Mouse (Mus musculus): ENCODE measurements at regions not wholly inside any gene's neighbourhood (a gene's known extent, or its start where the extent isn't known, plus 50 kb on each side); places are given as distances from the start of the nearest gene placed in this dataset.

GRCm38 (mm10) chr7:138672959-138673358 is 172.9 kb upstream of the Ppp2r2d start:
- Histone ChIP-seq H3K4me3 (ENCODE audit: low read depth, low read length) (no peak overlapping the region), H3K36me3 (ENCODE audit: control insufficient read depth, insufficient read depth, low read length) (no peaks in the 10 kb centered on the region), H3K27me3 (ENCODE audit: control insufficient read depth, insufficient read depth, low read length) (no peaks in the 10 kb centered on the region), H3K27ac (ENCODE audit: insufficient read depth, low read depth, low read length) (no peak overlapping the region), H3K4me1 (ENCODE audit: control insufficient read depth, insufficient read depth, insufficient read length, low read length) (no peaks in the 10 kb centered on the region)
- 53% methylated on average over 1 of the region's 1 CpGs for WGBS
- no peak for TF ChIP-seq CTCF (IDR thresholded peaks at IDR 0.05; ENCODE audit: extremely low read depth, insufficient read length, insufficient replicate concordance, low read depth, low read length)
- no peak for TF ChIP-seq POLR2A (IDR thresholded peaks at IDR 0.05; ENCODE audit: low read depth, low read length)

- WGBS = 44% methylated on average over 4 of the region's 4 CpGs
- no peak for TF ChIP-seq POLR2A (IDR thresholded peaks at IDR 0.05; ENCODE audit: low read depth, low read length)
- no peak for TF ChIP-seq CTCF (IDR thresholded peaks at IDR 0.05; ENCODE audit: extremely low read depth, insufficient read length, insufficient replicate concordance, low read depth, low read length)
- no peak overlapping the region for H3K27ac ChIP-seq (ENCODE audit: insufficient read depth, low read depth, low read length)
These were observed 177.5 kb upstream of the Ppp2r2d start for GRCm38 (mm10) chr7:138668337-138668736.

GRCm38 (mm10) chr7:138660124-138660523 is 185.8 kb upstream of the Ppp2r2d start:
- Histone ChIP-seq H3K36me3 (ENCODE audit: control insufficient read depth, insufficient read depth, low read length) (no peaks in the 10 kb centered on the region), H3K4me3 (ENCODE audit: low read depth, low read length) (no peak overlapping the region), H3K27me3 (ENCODE audit: control insufficient read depth, insufficient read depth, low read length) (no peaks in the 10 kb centered on the region), H3K4me1 (ENCODE audit: control insufficient read depth, insufficient read depth, insufficient read length, low read length) (no peaks in the 10 kb centered on the region), H3K27ac (ENCODE audit: insufficient read depth, low read depth, low read length) (no peak overlapping the region)
- no peak for TF ChIP-seq CTCF (IDR thresholded peaks at IDR 0.05; ENCODE audit: extremely low read depth, insufficient read length, insufficient replicate concordance, low read depth, low read length)
- 83% methylated on average over 4 of the region's 4 CpGs for WGBS

More at GRCm38 (mm10) chr7:138668337-138668736, 177.5 kb upstream of the Ppp2r2d start:
- Histone ChIP-seq H3K27me3 (ENCODE audit: control insufficient read depth, insufficient read depth, low read length) (no peaks in the 10 kb centered on the region), H3K36me3 (ENCODE audit: control insufficient read depth, insufficient read depth, low read length) (no peaks in the 10 kb centered on the region), H3K4me1 (ENCODE audit: control insufficient read depth, insufficient read depth, insufficient read length, low read length) (no peaks in the 10 kb centered on the region), H3K4me3 (ENCODE audit: low read depth, low read length) (no peak overlapping the region)

GRCm38 (mm10) chr7:138657521-138657920 is 188.4 kb upstream of the Ppp2r2d start:
- TF ChIP-seq POLR2A (IDR thresholded peaks at IDR 0.05; ENCODE audit: low read depth, low read length) (no peak), CTCF (IDR thresholded peaks at IDR 0.05; ENCODE audit: extremely low read depth, insufficient read length, insufficient replicate concordance, low read depth, low read length) (no peak)
- H3K36me3 ChIP-seq (ENCODE audit: control insufficient read depth, insufficient read depth, low read length) = no peaks in the 10 kb centered on the region
- no peaks in the 10 kb centered on the region for H3K4me1 ChIP-seq (ENCODE audit: control insufficient read depth, insufficient read depth, insufficient read length, low read length)
- H3K27ac ChIP-seq (ENCODE audit: insufficient read depth, low read depth, low read length) = no peak overlapping the region
- H3K27me3 ChIP-seq (ENCODE audit: control insufficient read depth, insufficient read depth, low read length) = no peaks in the 10 kb centered on the region
- H3K4me3 ChIP-seq (ENCODE audit: low read depth, low read length) = no peak overlapping the region
- 71% methylated on average over 4 of the region's 4 CpGs for WGBS

GRCm38 (mm10) chr7:138657076-138657475 is 188.8 kb upstream of the Ppp2r2d start:
- Histone ChIP-seq H3K27ac (ENCODE audit: insufficient read depth, low read depth, low read length) (no peak overlapping the region), H3K27me3 (ENCODE audit: control insufficient read depth, insufficient read depth, low read length) (no peaks in the 10 kb centered on the region), H3K4me3 (ENCODE audit: low read depth, low read length) (no peak overlapping the region), H3K4me1 (ENCODE audit: control insufficient read depth, insufficient read depth, insufficient read length, low read length) (no peaks in the 10 kb centered on the region), H3K36me3 (ENCODE audit: control insufficient read depth, insufficient read depth, low read length) (no peaks in the 10 kb centered on the region)
- 71% methylated on average over 2 of the region's 2 CpGs for WGBS
- no peak for TF ChIP-seq POLR2A (IDR thresholded peaks at IDR 0.05; ENCODE audit: low read depth, low read length)

- WGBS = 55% methylated on average over 3 of the region's 3 CpGs
- no peak for TF ChIP-seq CTCF (IDR thresholded peaks at IDR 0.05; ENCODE audit: extremely low read depth, insufficient read length, insufficient replicate concordance, low read depth, low read length)
- TF ChIP-seq POLR2A (IDR thresholded peaks at IDR 0.05; ENCODE audit: low read depth, low read length) = no peak
- H3K27ac ChIP-seq (ENCODE audit: insufficient read depth, low read depth, low read length) = no peak overlapping the region
These were observed 189.9 kb upstream of the Ppp2r2d start for GRCm38 (mm10) chr7:138655940-138656339.

GRCm38 (mm10) chr7:138650946-138651345 is 194.9 kb upstream of the Ppp2r2d start:
- no peak for TF ChIP-seq CTCF (IDR thresholded peaks at IDR 0.05; ENCODE audit: extremely low read depth, insufficient read length, insufficient replicate concordance, low read depth, low read length)
- TF ChIP-seq POLR2A (IDR thresholded peaks at IDR 0.05; ENCODE audit: low read depth, low read length) = no peak
- H3K36me3 ChIP-seq (ENCODE audit: control insufficient read depth, insufficient read depth, low read length) = no peaks in the 10 kb centered on the region
- WGBS = 83% methylated on average over 5 of the region's 5 CpGs
- no peaks in the 10 kb centered on the region for H3K27me3 ChIP-seq (ENCODE audit: control insufficient read depth, insufficient read depth, low read length)
- H3K27ac ChIP-seq (ENCODE audit: insufficient read depth, low read depth, low read length) = no peak overlapping the region
- H3K4me3 ChIP-seq (ENCODE audit: low read depth, low read length) = no peak overlapping the region
- no peaks in the 10 kb centered on the region for H3K4me1 ChIP-seq (ENCODE audit: control insufficient read depth, insufficient read depth, insufficient read length, low read length)

More at GRCm38 (mm10) chr7:138655940-138656339, 189.9 kb upstream of the Ppp2r2d start:
- Histone ChIP-seq H3K36me3 (ENCODE audit: control insufficient read depth, insufficient read depth, low read length) (no peaks in the 10 kb centered on the region), H3K4me1 (ENCODE audit: control insufficient read depth, insufficient read depth, insufficient read length, low read length) (no peaks in the 10 kb centered on the region), H3K27me3 (ENCODE audit: control insufficient read depth, insufficient read depth, low read length) (no peaks in the 10 kb centered on the region), H3K4me3 (ENCODE audit: low read depth, low read length) (no peak overlapping the region)

GRCm38 (mm10) chr7:138647636-138648035 is 198.2 kb upstream of the Ppp2r2d start:
- H3K4me3 ChIP-seq (ENCODE audit: low read depth, low read length) = no peak overlapping the region
- no peaks in the 10 kb centered on the region for H3K4me1 ChIP-seq (ENCODE audit: control insufficient read depth, insufficient read depth, insufficient read length, low read length)
- no peaks in the 10 kb centered on the region for H3K27me3 ChIP-seq (ENCODE audit: control insufficient read depth, insufficient read depth, low read length)
- H3K36me3 ChIP-seq (ENCODE audit: control insufficient read depth, insufficient read depth, low read length) = no peaks in the 10 kb centered on the region
- no peak for TF ChIP-seq CTCF (IDR thresholded peaks at IDR 0.05; ENCODE audit: extremely low read depth, insufficient read length, insufficient replicate concordance, low read depth, low read length)
- TF ChIP-seq POLR2A (IDR thresholded peaks at IDR 0.05; ENCODE audit: low read depth, low read length) = no peak
- H3K27ac ChIP-seq (ENCODE audit: insufficient read depth, low read depth, low read length) = no peak overlapping the region
- WGBS = 67% methylated on average over 2 of the region's 2 CpGs

All from small intestine, adult 2 months (tissue).